Mouse (Mus musculus) adrenal gland, postnatal 14 days (tissue): Measurements from ENCODE around the gene Xylt1. TPM values are rescaled to one million over a fixed set of nuclear protein-coding genes. Genes with fewer than 3 reads are reported as not detected.
A peak's percentile ranks its signal among the peaks of the same experiment; 100 is the strongest.

ENCODE experiments used
- DNase-seq: peaks from one replicate; pipeline ENCODE4 v3.0.0; 2021; ENCODE audit warnings: mixed read lengths
- long read RNA-seq, 2 experiments: library from polyadenylated mRNA; stranded (forward); transcript quantifications; one replicate each; pipeline ENCODE4 v2.0.0; 2021
- total RNA-seq: library from RNA; stranded (reverse); gene quantifications from 2 replicates; pipeline ENCODE4 v1.2.3, GENCODE M21; 2021

Gene Xylt1
- total RNA-seq, result 5.7 and 8.4 TPM in 2 replicates
- long read RNA-seq, experiment 1, result 0 reads
- long read RNA-seq, experiment 2, result 0 reads

GRCm38 (mm10) chr7:117380418-117381187, at the start of gene Xylt1:
Gene Xylt1, plus strand, starts transcription at chr7:117380979.
- DNase-seq, result peak; percentile 89

- no peak for DNase-seq
Observed at GRCm38 (mm10) chr7:117333936-117334335, 46.8 kb upstream of the Xylt1 start.

GRCm38 (mm10) chr7:117356316-117356715, 24.5 kb upstream of the Xylt1 start:
- DNase-seq, result no peak

GRCm38 (mm10) chr7:117357425-117358194, 23.2 kb upstream of the Xylt1 start:
- DNase-seq, result no peak

GRCm38 (mm10) chr7:117361281-117361680, 19.5 kb upstream of the Xylt1 start:
- DNase-seq, result no peak

GRCm38 (mm10) chr7:117362493-117362892, 18.3 kb upstream of the Xylt1 start:
- DNase-seq, result no peak

- DNase-seq, result no peak
Observed at GRCm38 (mm10) chr7:117368647-117369289, 12.0 kb upstream of the Xylt1 start.

- DNase-seq, result no peak
Observed at GRCm38 (mm10) chr7:117369290-117369941, 11.4 kb upstream of the Xylt1 start.

- DNase-seq, result peak; percentile 71
Observed at GRCm38 (mm10) chr7:117375886-117376309, 4.9 kb upstream of the Xylt1 start.

GRCm38 (mm10) chr7:117377138-117377537, 3.6 kb upstream of the Xylt1 start:
- no peak for DNase-seq

- no peak for DNase-seq
Observed at GRCm38 (mm10) chr7:117380036-117380417, 752 bp upstream of the Xylt1 start.

GRCm38 (mm10) chr7:117381188-117381981, 606 bp downstream of the Xylt1 start:
- peak; percentile 75 for DNase-seq

GRCm38 (mm10) chr7:117382006-117382405, 1.2 kb downstream of the Xylt1 start:
- no peak for DNase-seq

GRCm38 (mm10) chr7:117383147-117383940, 2.6 kb downstream of the Xylt1 start:
- peak; percentile 61 for DNase-seq

GRCm38 (mm10) chr7:117386376-117386775, 5.6 kb downstream of the Xylt1 start:
- DNase-seq, result no peak

- DNase-seq, result no peak
Observed at GRCm38 (mm10) chr7:117388284-117388988, 7.7 kb downstream of the Xylt1 start.

- DNase-seq, result no peak
Observed at GRCm38 (mm10) chr7:117389048-117389447, 8.3 kb downstream of the Xylt1 start.

GRCm38 (mm10) chr7:117392863-117393569, 12.2 kb downstream of the Xylt1 start:
- DNase-seq, result no peak

- no peak for DNase-seq
Observed at GRCm38 (mm10) chr7:117393976-117394375, 13.2 kb downstream of the Xylt1 start.
